Mouse (Mus musculus) heart, embryonic 14.5 days (tissue): ENCODE results near the gene Clcf1. TPM values are rescaled to one million over a fixed set of nuclear protein-coding genes. Genes with fewer than 3 reads are reported as not detected.

Source experiments
- ATAC-seq: fragments of 200-750 bp; cut with Nextera tagmentation; 2 replicates; pipeline ENCODE4 v1.8.0; 2017; ENCODE audit warnings: low read depth, moderate TSS enrichment; ENCODE audit not compliant: insufficient number of reproducible peaks, insufficient read depth, low FRiP score
- H3K27ac ChIP-seq, 2 experiments: fragments of 200-500 bp in 1 of 2; fragments of 300-500 bp in 1 of 2; sonication (generic) in 1 of 2; replicated peaks in 1 of 2; 2 replicates each; pipeline ENCODE4 v1.5.1; 2012 to 2014; ENCODE audit warnings: low read depth in 2 of 2, low read length in 2 of 2, control low read depth in 1 of 2, mild to moderate bottlenecking in 1 of 2, mixed read lengths in 1 of 2; ENCODE audit not compliant: control insufficient read depth in 1 of 2, insufficient read depth in 1 of 2
- H3K27me3 ChIP-seq: fragments of 300-500 bp; sonication (generic); 2 replicates; pipeline ENCODE4 v1.6.1; 2014; ENCODE audit warnings: mild to moderate bottlenecking, low read length, control low read depth; ENCODE audit not compliant: control insufficient read depth, insufficient read depth
- H3K36me3 ChIP-seq: fragments of 300-500 bp; sonication (generic); 2 replicates; pipeline ENCODE4 v1.6.1; 2014; ENCODE audit warnings: mild to moderate bottlenecking, control low read depth, low read length, mixed read lengths; ENCODE audit not compliant: control insufficient read depth, insufficient read depth
- H3K4me1 ChIP-seq, 2 experiments: fragments of 200-500 bp in 1 of 2; fragments of 300-500 bp in 1 of 2; sonication (generic) in 1 of 2; 2 replicates each; pipeline ENCODE4 v1.6.1; 2012 to 2014; ENCODE audit warnings: low read length in 2 of 2, control low read depth in 1 of 2, mixed read lengths in 1 of 2; ENCODE audit not compliant: control insufficient read depth in 2 of 2, insufficient read depth in 2 of 2
- H3K4me2 ChIP-seq: fragments of 300-500 bp; sonication (generic); 2 replicates; pipeline ENCODE4 v1.6.1; 2014; ENCODE audit warnings: mild to moderate bottlenecking, low read length
- H3K4me3 ChIP-seq, 2 experiments: fragments of 200-500 bp in 1 of 2; fragments of 300-500 bp in 1 of 2; sonication (generic) in 1 of 2; 2 replicates each; pipeline ENCODE4 v1.5.1; 2012 to 2014; ENCODE audit warnings: low read length in 2 of 2, mild to moderate bottlenecking in 2 of 2, control low read depth in 1 of 2, low read depth in 1 of 2, moderate library complexity in 1 of 2; ENCODE audit not compliant: control insufficient read depth in 1 of 2, insufficient read depth in 1 of 2
- H3K9ac ChIP-seq: fragments of 300-500 bp; sonication (generic); 2 replicates; pipeline ENCODE4 v1.6.1; 2014; ENCODE audit warnings: mild to moderate bottlenecking, low read length
- H3K9me3 ChIP-seq: fragments of 300-500 bp; sonication (generic); 2 replicates; pipeline ENCODE4 v1.6.1; 2016; ENCODE audit warnings: low read length, control low read depth; ENCODE audit not compliant: control insufficient read depth
- WGBS: fragments of 180-500 bp; shearing (Covaris S2); extraction: QIAGEN DNeasy Blood & Tissue Kit; methylation state at CpG from one replicate; pipeline ENCODE4 v1.1.7; 2014; 5-methylcytosine and 5-hydroxymethylcytosine counted together
- polyA plus RNA-seq: library from polyadenylated mRNA; unstranded; fragments of >200 nt; fragmentation: Nextera tagmentation; extraction: Ambion mirVana; gene quantifications from 2 replicates; pipeline ENCODE4 v1.2.1, GENCODE M21; 2014

Clcf1 gene
- polyA plus RNA-seq, 1 experiment from 2014 or later, result 1.2 TPM

GRCm38 (mm10) chr19:4214771-4215450 is 873 bp downstream of the Clcf1 start:
- H3K4me2 ChIP-seq, result peak overlapping the region; percentile 100
- H3K4me1 ChIP-seq, result peaks cover 16 to 35% of the 10 kb centered on the region in 2 experiments
- peak overlapping the region; percentile 67 to 72 for H3K4me3 ChIP-seq
- H3K27me3 ChIP-seq, result peaks cover 63% of the 10 kb centered on the region
- peak overlapping the region; percentile 80 for H3K9ac ChIP-seq
- H3K27ac ChIP-seq, result peak overlapping the region in 1 of 2 experiments; percentile 44; a peak in 2 of 4 replicates
- H3K36me3 ChIP-seq, result no peaks in the 10 kb centered on the region
- H3K9me3 ChIP-seq, result no peaks in the 10 kb centered on the region
- 1% methylated on average over 65 of the region's 81 CpGs for WGBS
- peak; percentile 37 for ATAC-seq

- WGBS, result 3% methylated on average over 21 of the region's 21 CpGs
- Histone ChIP-seq H3K4me1 (peaks cover 20 to 40% of the 10 kb centered on the region in 2 experiments), H3K9me3 (no peaks in the 10 kb centered on the region), H3K4me2 (peak overlapping the region; percentile 100), H3K27ac (no peak overlapping the region; a peak in 1 of 4 replicates), H3K27me3 (peaks cover 63% of the 10 kb centered on the region), H3K4me3 (peak overlapping the region; percentile 67 to 72), H3K9ac (peak overlapping the region; percentile 80), H3K36me3 (no peaks in the 10 kb centered on the region)
- no peak for ATAC-seq
Observed at GRCm38 (mm10) chr19:4215451-4215840, 1.4 kb downstream of the Clcf1 start.

- 13% methylated on average over 14 of the region's 14 CpGs for WGBS
- H3K4me3 ChIP-seq, result peak overlapping the region; percentile 10 to 67; a peak in 3 of 4 replicates
- no peaks in the 10 kb centered on the region for H3K36me3 ChIP-seq
- peak overlapping the region; percentile 48; the same call in 1 of the 2 replicates for H3K9ac ChIP-seq
- peaks cover 59% of the 10 kb centered on the region for H3K27me3 ChIP-seq
- peak overlapping the region; percentile 100 for H3K4me2 ChIP-seq
- peaks cover 24 to 47% of the 10 kb centered on the region in 2 experiments for H3K4me1 ChIP-seq
- no peak overlapping the region for H3K27ac ChIP-seq
- no peak for ATAC-seq
- no peaks in the 10 kb centered on the region for H3K9me3 ChIP-seq
Observed at GRCm38 (mm10) chr19:4216041-4216685, 2.1 kb downstream of the Clcf1 start.

- WGBS, result 9% methylated on average over 5 of the region's 5 CpGs
- Histone ChIP-seq H3K27ac (no peak overlapping the region), H3K4me3 (no peak overlapping the region), H3K36me3 (no peaks in the 10 kb centered on the region), H3K4me1 (peaks cover 24 to 51% of the 10 kb centered on the region in 2 experiments), H3K27me3 (peaks cover 51% of the 10 kb centered on the region), H3K9ac (no peak overlapping the region), H3K4me2 (no peak overlapping the region), H3K9me3 (no peaks in the 10 kb centered on the region)
- no peak for ATAC-seq
Observed at GRCm38 (mm10) chr19:4217140-4217539, 3.1 kb downstream of the Clcf1 start.

- 34% methylated on average over 3 of the region's 3 CpGs for WGBS
- no peak overlapping the region for H3K27ac ChIP-seq
- H3K4me2 ChIP-seq, result no peak overlapping the region
- no peaks in the 10 kb centered on the region for H3K36me3 ChIP-seq
- H3K9me3 ChIP-seq, result no peaks in the 10 kb centered on the region
- H3K4me1 ChIP-seq, result peaks cover 23 to 47% of the 10 kb centered on the region in 2 experiments
- ATAC-seq, result no peak
- H3K4me3 ChIP-seq, result no peak overlapping the region
- H3K9ac ChIP-seq, result no peak overlapping the region
- peaks cover 48% of the 10 kb centered on the region for H3K27me3 ChIP-seq
Observed at GRCm38 (mm10) chr19:4217855-4218254, 3.8 kb downstream of the Clcf1 start.

GRCm38 (mm10) chr19:4218293-4218692 is 4.3 kb downstream of the Clcf1 start:
- 87% methylated on average over 11 of the region's 11 CpGs for WGBS
- no peak overlapping the region for H3K9ac ChIP-seq

GRCm38 (mm10) chr19:4218784-4219183 is 4.7 kb downstream of the Clcf1 start:
- Histone ChIP-seq H3K4me2 (no peak overlapping the region), H3K36me3 (no peaks in the 10 kb centered on the region), H3K27me3 (peaks cover 38% of the 10 kb centered on the region), H3K9ac (no peak overlapping the region), H3K4me3 (no peak overlapping the region), H3K27ac (no peak overlapping the region), H3K9me3 (no peaks in the 10 kb centered on the region), H3K4me1 (peaks cover 14 to 38% of the 10 kb centered on the region in 2 experiments; a peak in 3 of 4 replicates)
- ATAC-seq, result no peak
- 72% methylated on average over 1 of the region's 1 CpGs for WGBS

More at GRCm38 (mm10) chr19:4218293-4218692, 4.3 kb downstream of the Clcf1 start:
- H3K4me3 ChIP-seq, result no peak overlapping the region
- H3K27me3 ChIP-seq, result peaks cover 43% of the 10 kb centered on the region
- no peak for ATAC-seq
- H3K36me3 ChIP-seq, result no peaks in the 10 kb centered on the region
- no peaks in the 10 kb centered on the region for H3K9me3 ChIP-seq
- H3K27ac ChIP-seq, result no peak overlapping the region
- peaks cover 18 to 43% of the 10 kb centered on the region in 2 experiments; a peak in 3 of 4 replicates for H3K4me1 ChIP-seq
- H3K4me2 ChIP-seq, result no peak overlapping the region
